Mouse (Mus musculus) lung, adult 2 months (tissue): ENCODE measurements at regions not wholly inside any gene's neighbourhood (a gene's known extent, or its start where the extent isn't known, plus 50 kb on each side); places are given as distances from the start of the nearest gene placed in this dataset.

Experiments used
- DNase-seq: peaks from one replicate; pipeline ENCODE4 v3.0.0; 2022
- H3K4me1 ChIP-seq: fragments of 200-500 bp; 2 replicates; pipeline ENCODE4 v1.6.1; 2011; ENCODE audit warnings: low read length; ENCODE audit not compliant: control insufficient read depth, insufficient read depth
- H3K4me3 ChIP-seq: fragments of 200-500 bp; replicated peaks from 2 replicates; pipeline ENCODE3; 2011; ENCODE audit warnings: low read depth, mild to moderate bottlenecking, control low read depth, low read length; ENCODE audit errors: extremely low read depth
- CTCF ChIP-seq: fragments of 200-500 bp; IDR thresholded peaks from 2 replicates; pipeline ENCODE4 v1.5.1; 2011; ENCODE audit warnings: mild to moderate bottlenecking, low read length, control low read depth; ENCODE audit not compliant: insufficient read depth
- POLR2A ChIP-seq: fragments of 200-500 bp; IDR thresholded peaks from 2 replicates; pipeline ENCODE4 v1.6.1; 2011; ENCODE audit warnings: low read depth, mild to moderate bottlenecking, control low read depth, low read length, borderline replicate concordance; ENCODE audit errors: extremely low read depth
- WGBS: fragments of 180-500 bp; shearing (Covaris S2); methylation state at CpG from one replicate; pipeline ENCODE4 v1.1.7; 2018; 5-methylcytosine and 5-hydroxymethylcytosine counted together

DNA sequence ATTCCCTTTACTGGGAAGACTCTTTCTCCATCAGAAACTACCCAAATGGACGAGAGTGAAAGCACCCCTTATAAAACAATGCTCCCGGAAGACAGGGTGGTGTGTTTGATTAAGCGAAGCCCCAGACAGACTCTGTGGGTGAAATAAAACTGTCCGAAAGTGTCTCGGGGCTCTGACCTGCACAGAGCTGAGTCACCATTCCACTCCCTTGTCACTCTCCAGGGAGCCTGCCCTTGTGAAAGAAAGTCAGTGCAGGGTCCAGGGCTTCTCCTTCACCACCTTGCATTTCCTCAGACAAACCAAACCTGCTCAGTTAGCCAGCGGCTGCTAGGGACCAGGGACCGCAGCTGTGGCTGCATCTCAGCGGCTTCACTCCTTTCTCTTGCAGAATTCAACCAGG, 222.3 kb upstream of the Irx3 start:
- TF ChIP-seq POLR2A (no peak), CTCF (no peak)
- WGBS, result 19% methylated on average over 8 of the region's 8 CpGs
- Histone ChIP-seq H3K4me1 (no peaks in the 10 kb centered on the region), H3K4me3 (no peak overlapping the region)
- DNase-seq, result peak; percentile 12

DNA sequence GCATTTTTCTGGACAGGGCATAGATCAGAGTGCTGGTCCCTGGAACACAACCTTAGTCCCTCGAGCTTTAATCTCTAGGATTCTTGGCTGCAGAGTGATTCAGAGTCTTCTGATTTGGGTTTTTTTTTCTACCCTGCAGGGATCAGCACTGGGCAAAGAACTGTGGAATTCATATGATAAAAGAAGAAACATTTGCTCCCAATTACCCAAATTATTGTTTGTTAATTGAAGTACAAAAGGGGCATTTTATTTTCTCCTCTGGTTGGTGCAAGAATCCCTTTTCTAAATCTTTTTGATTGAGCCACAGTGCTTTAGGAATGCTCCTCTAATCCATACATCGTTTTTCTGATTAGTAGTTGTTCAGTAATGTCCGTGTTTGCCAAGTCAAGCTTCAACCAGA, 219.7 kb upstream of the Irx3 start:
- 75% methylated on average over 3 of the region's 3 CpGs for WGBS
- H3K4me1 ChIP-seq, result no peaks in the 10 kb centered on the region

DNA sequence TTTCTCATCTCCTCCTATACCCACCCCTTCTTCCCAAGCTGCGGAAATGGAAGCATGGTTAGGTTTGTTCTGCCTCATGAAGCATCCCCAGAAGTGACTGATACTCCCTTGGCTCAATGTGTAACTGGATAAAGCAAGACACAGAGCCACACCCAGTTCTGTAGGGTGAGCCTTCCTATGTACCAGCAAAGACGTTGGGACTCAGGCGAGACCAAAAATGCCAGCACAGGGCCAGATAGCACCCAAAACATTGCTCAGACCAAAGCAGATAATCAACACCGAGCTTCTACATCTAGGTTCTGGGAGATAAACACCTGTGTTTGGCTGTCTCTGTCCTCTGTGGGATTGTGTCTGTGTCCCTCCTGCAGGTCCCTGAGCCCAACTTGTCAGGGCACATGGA, 212.8 kb upstream of the Irx3 start:
- H3K4me1 ChIP-seq, result no peaks in the 10 kb centered on the region
- WGBS, result 90% methylated on average over 4 of the region's 4 CpGs
- no peak overlapping the region for H3K4me3 ChIP-seq
- no peak for DNase-seq
- TF ChIP-seq POLR2A (no peak), CTCF (no peak)

More for the DNA sequence above, 219.7 kb upstream of the Irx3 start:
- no peak for DNase-seq
- no peak overlapping the region for H3K4me3 ChIP-seq
- no peak for TF ChIP-seq CTCF
- no peak for TF ChIP-seq POLR2A

DNA sequence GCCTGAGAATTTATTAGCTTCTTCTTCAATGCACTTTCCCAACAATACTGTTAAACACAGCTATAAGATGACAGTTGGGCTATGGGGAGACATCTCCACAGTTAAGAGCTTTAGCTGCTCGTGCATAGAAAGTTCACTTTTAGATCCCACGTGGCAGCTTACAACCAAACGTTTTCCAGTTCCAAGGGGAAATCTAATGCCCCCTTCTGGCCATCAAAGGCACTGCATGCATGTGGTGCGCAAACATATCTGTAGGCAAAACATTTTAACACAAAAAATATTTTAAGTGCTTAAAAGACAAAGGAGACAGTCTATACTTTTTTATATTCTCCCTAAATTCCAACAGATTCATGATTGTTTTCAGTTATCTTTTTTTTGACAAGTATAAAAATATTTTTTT, 211.3 kb upstream of the Irx3 start:
- 64% methylated on average over 4 of the region's 4 CpGs for WGBS
- no peak overlapping the region for H3K4me3 ChIP-seq
- no peak for DNase-seq
- no peak for TF ChIP-seq POLR2A
- 0 out of 2 replicates have a peak, but pooled peaks have one; percentile 6 for TF ChIP-seq CTCF
- H3K4me1 ChIP-seq, result no peaks in the 10 kb centered on the region

DNA sequence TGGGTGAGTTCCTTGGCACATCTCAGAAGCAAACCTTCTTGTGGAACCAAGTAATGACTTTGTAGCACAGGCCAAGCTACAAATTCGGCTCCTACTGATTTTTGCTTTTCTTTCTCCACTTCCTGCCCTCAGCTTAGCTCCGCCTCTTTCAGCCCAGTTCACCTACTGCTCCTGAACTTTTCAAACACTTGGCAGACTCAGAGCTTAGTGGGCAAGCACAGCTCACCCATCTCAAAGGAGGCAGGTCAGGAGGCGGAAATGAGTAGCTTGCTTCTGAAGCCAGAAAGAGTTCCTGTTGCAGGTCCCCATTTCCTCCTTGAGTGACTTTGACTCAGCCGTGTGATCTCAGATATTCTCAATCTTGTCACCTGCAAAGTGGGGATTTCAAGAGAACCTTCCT, 208.5 kb upstream of the Irx3 start:
- Histone ChIP-seq H3K4me1 (no peaks in the 10 kb centered on the region), H3K4me3 (no peak overlapping the region)
- no peak for DNase-seq
- TF ChIP-seq CTCF, result no peak
- TF ChIP-seq POLR2A, result no peak
- 62% methylated on average over 4 of the region's 4 CpGs for whole genome bisulfite sequencing

DNA sequence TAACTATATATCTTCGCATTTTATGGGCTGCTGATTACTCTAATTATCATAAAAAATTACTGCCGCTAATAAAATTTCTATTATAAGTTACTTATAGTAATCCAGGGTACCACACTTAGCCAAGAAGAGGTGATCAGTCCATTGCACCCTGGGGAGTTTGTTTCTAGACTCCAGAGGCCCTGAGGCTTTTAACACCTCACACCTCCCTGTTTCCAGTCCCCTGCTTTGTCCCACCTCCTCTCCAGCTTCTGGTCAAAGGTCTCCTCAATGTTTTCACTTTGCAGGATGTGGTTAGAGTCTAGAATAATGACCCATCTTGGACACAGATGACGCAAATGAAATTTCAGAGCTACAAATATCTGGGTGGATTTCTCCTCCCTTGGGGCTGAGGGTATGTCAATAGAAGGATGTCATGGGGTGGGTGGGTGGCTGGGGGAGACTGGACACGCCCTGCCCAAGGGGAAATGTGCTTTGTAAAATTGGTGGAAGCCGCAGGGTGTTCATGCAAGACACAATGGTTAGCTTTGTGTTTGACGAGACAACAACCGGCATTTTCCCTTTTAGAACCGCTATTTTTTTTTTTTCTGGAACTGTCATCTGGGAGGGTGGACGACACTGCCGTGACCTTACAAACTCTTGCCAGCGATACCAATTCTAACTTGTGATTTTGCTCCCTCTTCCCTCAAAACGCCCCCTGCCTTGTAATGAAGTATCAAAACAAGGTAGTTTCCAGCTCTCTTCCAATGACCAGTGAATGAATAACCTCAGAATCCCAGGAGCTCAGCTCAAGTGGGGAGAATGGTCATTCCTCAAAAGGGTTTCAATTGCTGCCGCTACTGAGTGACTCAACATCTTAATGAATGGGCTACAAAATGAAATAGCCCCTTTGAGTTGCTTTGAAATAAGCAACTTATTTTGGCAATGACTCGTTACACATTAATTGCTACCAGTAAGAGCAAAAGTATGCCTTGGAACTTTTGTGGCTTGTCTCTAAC, 207.0 kb upstream of the Irx3 start:
- no peak overlapping the region for H3K4me3 ChIP-seq
- 58% methylated on average over 14 of the region's 14 CpGs for WGBS
- no peaks in the 10 kb centered on the region for H3K4me1 ChIP-seq
- no peak for DNase-seq
- TF ChIP-seq POLR2A, result no peak
- TF ChIP-seq CTCF, result no peak

DNA sequence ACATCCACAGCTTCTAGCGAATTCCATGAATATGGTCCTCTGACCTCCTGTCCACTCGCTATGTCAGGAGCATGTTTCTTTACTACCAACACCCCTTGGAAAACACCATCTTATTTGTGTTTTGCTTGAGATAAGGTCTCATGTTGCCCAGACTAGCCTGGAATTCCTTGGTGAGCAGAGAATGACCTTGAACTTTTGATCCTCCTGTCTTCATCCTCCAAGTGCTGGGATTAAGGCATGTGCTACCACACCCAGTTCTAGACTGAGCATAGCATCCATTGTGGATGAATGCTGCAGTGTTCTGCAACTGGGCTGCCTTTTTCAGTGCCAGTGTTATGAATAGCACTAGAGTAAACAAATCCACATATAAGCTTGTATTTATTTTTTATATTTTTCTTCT, 203.2 kb upstream of the Irx3 start:
- 95% methylated on average over 2 of the region's 2 CpGs for WGBS
- H3K4me1 ChIP-seq, result no peaks in the 10 kb centered on the region
- TF ChIP-seq CTCF (no peak), POLR2A (no peak)
- no peak overlapping the region for H3K4me3 ChIP-seq
- no peak for DNase-seq

DNA sequence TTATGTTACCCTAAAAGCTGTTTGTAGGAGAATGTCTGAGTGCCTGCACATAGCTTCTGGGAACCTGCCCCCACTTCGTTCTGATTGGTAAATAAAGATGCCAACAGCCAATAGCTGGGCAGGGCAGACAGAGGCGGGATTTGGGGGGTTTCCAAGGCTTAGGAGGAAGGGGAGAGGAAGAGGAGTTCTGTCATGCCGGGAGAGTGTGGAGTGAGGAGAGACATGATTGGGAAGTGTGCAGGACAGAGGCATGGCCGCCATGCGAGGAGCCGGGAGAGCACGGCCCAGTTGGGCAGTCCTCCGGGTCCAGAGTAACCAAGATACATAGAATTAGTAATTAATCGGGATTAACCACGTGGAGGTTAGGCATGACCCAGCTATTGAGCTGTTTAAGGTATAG, 202.7 kb upstream of the Irx3 start:
- H3K4me3 ChIP-seq, result no peak overlapping the region
- WGBS, result 65% methylated on average over 10 of the region's 10 CpGs
- DNase-seq, result no peak
- no peaks in the 10 kb centered on the region for H3K4me1 ChIP-seq
- no peak for TF ChIP-seq POLR2A
- TF ChIP-seq CTCF, result no peak

DNA sequence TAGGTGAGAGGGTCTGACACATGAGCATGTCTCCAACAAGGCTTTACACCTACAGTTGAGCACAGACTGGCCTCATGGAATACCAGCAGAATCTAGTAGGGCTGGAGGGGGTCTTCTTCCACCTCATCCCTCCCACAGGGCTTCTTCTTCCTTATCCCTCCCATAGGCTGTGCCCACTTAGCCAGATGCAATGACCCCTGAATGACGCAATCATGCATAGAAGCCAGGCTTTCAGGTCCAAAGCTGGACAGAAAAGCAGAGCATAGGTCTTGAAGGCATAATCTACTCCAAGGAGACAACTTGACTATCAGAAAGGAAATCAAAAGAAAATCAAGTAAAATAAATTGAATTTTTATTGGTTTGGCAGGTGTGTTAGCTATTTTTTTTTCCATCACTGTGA, 198.5 kb upstream of the Irx3 start:
- no peak for TF ChIP-seq POLR2A
- TF ChIP-seq CTCF, result no peak
- no peak for DNase-seq
- no peaks in the 10 kb centered on the region for H3K4me1 ChIP-seq
- WGBS, result 96% methylated on average over 1 of the region's 1 CpGs
- H3K4me3 ChIP-seq, result no peak overlapping the region

DNA sequence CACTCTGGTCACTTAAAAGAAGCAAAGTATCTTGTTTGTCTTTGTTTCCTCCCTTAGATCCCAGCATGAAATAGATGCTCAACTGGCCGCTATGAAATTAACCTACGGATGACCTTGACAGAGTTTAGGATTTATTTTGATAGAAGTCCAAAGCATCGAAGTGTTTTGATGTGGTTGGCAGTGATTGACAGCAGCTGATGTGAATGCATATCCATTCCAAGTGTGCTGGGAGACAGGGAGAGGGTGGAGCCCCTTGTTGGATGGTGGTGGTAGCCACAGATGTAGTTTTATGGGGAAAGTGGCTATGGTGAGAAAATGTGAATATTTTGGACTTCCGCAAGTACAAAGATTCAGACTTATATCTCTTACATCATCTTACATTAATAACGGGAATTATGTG, 197.8 kb upstream of the Irx3 start:
- DNase-seq, result no peak
- WGBS, result 61% methylated on average over 5 of the region's 5 CpGs
- TF ChIP-seq CTCF, result no peak
- no peak for TF ChIP-seq POLR2A
- Histone ChIP-seq H3K4me3 (no peak overlapping the region), H3K4me1 (no peaks in the 10 kb centered on the region)
